Mouse (Mus musculus): ENCODE results near the gene Isca1.
A peak's percentile ranks its signal among the peaks of the same experiment; 100 is the strongest.
"Not testable (repeated sequence)": the region's sequence is repeated elsewhere in the genome, so short reads cannot be mapped to it uniquely, and the experiment has no call there.

The Isca1 gene

DNA sequence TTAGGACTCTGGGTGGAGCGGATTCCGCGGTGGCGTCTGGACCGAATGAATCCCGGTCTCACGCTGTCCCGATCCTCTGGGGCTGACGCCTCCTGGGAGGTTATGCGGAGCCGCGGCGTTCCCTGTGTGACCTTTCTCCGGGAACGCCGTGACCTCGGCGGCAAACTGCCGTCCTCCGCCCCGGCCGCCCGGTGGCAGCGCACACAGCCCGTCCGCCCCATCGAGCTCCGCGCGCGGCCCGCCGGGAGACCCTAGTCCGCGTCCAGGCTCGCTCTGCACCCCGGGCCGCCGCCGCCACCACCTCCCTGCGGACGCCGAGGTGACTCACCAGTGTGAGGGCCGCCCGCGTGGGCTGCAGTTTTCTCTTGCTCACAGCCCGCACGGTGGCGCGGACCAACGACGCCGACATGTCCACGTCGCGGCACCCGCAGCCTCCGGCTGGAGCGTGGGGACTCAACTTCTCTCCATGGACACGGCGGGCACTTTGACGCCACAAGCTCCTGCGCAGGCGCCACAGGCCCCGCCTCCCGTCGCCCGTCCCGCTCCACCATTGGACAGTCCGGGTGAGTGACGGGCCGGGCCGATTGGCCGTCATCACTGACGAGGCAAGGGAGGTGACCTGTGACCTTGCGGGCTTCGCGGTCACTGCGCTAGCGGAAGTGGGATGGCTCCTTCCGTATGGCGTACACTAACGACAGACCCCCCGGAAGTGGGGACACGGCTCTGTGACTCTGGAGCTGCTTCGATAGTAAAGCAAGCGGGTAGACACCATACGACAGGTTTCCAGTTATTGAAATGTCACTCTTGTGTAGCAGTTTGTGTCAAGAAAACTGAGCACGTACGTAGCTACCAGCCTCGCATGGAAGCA lies at the start of gene Isca1:
Gene Isca1 (minus strand): TSS at position 515 of the 868 bp plus-strand sequence.
- DNase-seq (ENCODE audit: low spot score), result peak; percentile 99

DNA sequence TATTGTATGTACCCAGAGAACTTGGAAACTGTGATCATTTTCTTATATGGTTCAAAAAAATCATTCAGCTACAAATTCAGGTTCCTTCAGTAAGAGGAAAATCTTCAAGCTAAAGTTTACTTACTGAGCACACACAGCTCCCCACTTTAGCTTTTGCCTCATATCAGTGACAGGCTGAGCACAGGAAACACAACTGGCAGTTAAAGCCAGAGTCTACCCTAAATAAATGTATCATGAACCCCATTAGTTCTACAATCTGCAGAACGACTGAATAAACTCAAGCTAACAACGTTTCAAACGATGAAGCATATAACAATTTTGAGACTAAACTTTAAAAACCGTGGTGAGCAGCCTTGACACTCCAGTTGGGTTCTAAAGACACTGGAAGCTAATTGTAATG lies 47.7 kb upstream of the Isca1 start:
- DNase-seq (ENCODE audit: low spot score), result no peak

DNA sequence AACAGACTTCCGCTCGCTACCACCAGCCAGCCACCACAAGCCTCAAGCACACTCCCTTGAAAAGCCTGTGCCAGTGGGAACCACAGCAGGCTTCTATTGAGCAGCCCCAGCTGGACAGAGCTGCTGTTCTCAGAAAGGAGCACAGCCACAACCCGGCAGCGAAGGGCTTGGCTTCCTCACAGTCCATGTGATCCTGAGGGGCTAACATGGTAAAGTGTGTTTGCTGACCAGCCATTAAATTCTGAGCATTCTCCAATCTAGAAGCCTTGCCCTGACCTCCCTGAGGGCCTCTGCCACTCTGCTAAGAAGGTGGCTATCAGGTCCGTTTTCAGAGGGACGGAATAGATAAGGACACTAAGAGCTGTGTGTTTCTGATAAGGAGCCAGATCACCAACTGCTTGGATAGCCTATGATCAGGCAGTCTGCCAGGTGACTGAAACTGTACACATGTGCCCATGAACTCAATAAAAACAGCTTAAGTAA lies 44.5 kb upstream of the Isca1 start:
- DNase-seq (ENCODE audit: low spot score), result peak; percentile 61

DNA sequence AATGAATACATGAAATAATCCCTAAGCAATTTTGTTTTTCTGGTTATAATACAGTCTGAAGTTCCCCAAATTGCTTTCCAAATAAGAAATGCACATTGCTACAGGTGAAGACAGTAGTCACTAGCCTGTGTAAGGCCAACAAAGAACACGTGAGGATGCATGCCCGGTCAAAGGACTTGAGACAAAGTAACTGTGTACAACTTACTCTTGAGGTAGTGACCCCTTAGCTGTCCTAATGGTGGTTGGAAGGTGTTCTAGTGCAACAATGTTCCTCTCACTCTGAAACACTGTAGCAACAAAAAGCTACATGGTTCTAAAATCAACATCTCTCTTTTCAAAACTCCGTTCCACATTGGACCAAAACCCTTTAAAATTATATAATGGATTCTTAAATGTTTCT lies 42.0 kb upstream of the Isca1 start:
- DNase-seq (ENCODE audit: low spot score), result no peak

DNA sequence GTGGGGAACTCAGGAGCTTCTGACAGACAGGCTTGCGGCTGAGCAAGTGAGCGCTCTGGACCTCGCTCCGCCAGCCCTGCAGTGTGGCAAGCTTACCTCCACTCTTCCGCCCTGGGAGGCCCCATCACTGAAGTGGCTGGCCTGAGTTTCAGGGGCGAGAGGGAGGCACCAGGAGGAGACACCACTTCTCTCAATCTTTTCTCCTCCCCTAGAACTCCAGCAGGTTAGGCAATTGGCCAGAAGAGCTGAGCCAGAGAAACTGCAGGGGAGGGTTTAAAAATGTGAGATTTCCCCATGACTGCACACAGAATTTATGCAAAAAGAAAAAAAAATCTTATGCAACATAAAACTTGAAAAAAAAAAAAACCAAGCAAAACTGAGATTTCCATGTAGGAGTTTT lies 31.4 kb upstream of the Isca1 start:
- DNase-seq (ENCODE audit: low spot score), result no peak

DNA sequence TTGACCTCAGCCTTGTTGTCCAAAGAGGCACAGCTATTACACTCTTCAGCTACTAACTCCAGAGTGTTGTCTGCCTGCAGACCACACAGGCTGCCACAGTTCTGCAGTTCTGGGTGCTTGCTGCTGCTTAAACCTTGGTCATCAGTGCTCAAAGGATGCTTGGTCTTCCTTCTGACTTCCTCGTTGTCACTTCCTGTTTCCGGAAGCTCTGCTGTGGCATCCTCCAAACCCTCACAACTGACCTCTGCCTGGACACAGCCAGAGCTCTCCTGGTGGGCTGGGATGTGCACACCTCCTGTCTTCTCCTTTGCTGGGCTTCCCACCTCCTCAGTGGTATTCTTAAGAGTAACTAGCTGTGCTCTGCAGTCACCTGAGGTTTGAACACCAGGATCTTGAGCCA lies 30.5 kb upstream of the Isca1 start:
- no peak for DNase-seq (ENCODE audit: low spot score)

DNA sequence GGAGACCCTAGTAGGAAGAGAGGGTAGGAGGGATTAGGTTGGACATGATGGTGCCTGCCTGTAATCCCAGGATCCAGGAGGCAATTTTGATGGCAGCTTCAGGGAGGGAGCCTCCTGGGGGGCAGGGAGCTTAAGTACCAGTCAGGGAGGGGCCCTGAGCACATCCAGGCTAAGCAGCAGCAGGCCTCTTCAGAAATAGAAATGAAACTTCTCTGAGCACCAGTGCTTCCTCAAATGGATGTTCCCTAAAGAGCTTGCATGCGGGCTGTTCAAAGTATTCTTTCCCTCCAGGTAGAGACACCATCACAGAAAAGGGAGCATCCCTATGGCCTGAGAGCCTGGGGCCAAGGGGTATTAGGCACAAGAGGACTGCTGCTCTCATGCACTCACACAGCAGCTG lies 28.7 kb upstream of the Isca1 start:
- no peak for DNase-seq (ENCODE audit: low spot score)

DNA sequence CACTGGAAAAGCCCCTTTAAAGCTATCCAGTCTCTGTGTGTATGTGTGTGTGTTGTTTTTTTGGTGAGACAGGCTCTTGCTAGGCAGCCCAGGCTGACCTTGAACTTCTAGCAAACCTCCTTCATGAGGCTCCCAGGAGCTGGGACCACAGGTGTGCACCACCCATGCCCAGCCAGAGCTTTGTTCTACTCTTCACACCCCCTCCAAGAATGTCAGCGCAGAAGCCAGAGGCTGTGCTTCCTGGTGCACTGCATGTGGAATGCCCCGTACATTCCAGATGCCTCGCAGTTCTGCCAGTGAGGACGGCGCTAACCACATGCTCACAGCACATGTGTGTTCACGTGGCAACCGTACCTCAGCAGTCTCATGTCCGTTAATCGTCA lies 26.8 kb upstream of the Isca1 start:
- peak; percentile 28 for DNase-seq (ENCODE audit: low spot score)

DNA sequence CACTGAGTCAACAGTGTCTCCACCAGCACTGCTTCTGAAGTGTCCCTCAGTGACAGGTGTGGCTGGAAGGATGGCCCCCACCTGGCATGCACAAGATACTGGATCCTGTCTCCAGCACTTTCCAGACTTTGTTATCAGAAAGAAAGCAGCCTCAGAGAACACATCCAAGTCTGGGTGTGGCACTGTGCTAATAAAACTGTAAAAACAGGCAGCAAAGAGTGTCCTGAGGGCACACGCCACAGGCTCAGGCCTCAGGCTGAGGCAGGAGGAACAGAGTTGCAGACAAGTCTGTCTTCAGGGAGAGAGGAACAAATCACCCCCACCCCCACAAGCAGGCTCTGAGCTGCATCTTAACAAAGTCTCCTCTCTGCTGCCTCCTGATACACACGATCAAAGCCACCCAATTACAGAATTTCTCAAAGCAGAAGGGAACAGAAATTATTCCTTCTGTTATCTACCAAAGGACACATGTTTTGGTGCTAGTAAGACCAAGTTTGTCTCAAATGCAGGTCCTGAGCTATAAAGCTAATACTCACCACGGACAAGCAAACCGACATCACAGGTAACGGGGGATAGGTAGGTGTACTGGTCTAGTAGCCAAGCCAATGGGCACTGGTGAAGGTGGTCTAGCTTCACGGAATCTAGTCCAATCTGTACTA lies 26.3 kb upstream of the Isca1 start:
- DNase-seq (ENCODE audit: low spot score), result peak; percentile 58

DNA sequence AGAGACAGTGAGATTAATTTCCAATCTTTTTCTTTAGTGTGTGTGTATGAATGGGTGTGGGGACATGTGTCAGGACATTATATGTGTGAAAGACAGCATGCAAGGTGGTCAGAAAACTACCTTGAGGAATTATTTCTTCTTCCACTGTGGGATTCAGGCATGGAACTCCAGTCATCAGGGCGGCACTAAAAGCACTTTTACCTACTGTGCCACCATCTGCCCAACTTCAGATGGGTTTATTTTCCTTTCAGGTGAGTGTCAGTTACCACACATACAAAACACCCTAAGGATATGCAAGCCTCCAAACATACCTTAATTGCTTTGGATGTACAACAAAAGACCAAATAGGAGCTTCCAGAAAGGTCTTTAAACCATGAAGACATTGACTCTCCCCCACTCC lies 25.2 kb upstream of the Isca1 start:
- DNase-seq (ENCODE audit: low spot score), result no peak

DNA sequence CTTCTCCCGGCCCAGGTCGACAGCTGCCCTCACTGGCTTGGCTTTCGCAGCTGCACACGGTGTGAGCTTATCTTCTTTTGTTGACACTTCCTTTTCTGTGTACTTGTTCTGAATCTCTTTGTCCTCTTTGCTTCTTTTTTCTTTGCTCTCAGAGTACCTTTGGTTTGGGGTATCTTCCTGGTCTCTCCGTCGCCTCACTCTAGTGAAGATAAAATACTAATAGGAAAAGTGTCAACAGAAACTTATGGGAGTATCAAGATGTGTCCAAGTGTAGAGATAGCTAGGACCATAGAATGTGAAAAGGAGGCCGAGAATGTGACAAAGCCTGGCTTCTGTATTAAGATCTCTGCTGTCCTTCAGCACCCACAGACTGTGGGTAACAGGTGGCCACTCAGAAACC lies 12.5 kb upstream of the Isca1 start, which contains the start of gene Gm49354:
Gene Gm49354 (minus strand): TSS at position 101 of the 400 bp plus-strand sequence.
- no peak for DNase-seq (ENCODE audit: low spot score)

DNA sequence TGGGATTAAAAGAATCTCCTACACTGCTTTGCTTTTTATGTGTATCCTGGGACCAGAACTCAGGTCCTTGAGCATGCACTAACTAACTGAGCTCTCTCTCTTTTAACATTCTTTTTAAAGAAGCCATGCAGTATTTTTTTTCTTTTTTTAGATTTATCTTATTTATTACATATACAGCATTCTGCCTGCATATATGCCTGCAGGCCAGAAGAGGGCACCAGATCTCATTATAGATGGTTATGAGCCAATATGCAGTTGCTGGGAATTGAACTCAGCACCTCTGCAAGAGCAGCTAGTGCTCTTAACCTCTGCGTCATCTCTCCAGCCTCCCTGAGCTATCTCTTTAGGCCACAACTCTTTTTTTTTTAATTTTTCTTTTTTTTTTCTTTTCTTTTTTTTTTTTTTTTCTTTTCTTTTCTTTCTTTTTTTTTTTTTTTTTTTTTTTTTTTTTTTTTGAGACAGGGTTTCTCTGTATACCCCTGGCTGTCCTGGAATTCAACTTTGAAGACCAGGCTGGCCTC lies 10.2 kb upstream of the Isca1 start:
- not testable (repeated sequence) for DNase-seq (ENCODE audit: low spot score)

DNA sequence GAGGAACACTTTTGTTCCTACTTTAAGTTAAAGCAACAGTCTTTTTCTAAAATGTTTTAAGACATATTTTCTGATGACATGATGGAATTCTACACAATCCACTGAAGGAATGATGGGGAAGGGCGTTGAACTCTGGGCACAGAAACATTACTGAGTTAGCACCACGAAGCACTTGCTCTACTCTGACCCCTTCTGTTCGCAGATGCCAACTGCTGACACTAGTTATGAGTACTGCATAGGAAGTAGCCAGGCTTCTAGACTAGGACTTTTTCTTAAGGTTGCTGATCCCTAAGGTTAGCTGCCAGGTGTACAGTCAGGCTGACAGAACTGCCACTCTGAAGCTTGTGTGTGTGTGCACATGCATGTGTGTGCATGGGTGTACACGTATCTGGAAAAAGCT lies 9.6 kb upstream of the Isca1 start:
- DNase-seq (ENCODE audit: low spot score), result no peak

DNA sequence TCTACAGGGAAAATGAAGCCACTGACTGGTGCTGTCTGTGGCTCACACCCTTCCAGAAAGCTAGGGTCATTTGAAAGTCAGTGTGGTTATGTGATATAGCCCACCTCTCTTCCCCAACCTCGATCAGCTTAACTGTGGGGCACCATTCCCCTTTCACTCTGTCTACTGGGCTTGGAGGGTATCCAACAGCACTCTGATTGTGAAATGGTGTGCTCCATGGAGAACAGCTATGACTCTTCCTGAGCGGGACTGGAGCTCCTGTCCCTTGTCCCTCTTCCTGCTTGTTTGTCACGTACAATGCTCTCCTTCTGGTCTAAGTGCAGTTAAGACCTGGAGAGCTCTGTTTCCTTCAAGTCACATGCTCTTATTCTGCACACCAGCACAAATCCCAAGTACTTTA lies 5.6 kb upstream of the Isca1 start:
- DNase-seq (ENCODE audit: low spot score), result no peak

DNA sequence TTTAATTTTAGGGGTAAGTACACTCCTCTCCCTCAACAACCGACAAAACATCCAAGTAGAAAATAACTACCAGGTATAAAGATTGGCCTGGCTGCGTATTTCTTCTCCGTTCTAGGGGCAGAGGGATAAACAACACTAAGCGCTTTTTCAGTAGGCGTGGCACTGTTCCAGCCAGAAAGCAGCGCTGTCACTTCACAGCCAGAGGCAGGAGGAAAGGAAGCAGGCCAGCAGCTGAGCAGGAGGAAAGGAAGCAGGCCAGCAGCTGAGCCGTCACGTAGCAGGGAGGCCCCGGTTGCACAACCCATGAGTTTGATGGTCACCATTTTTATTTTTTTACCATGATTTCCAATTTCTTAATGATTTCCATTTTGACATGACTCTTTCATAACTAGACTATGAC lies 1.6 kb upstream of the Isca1 start:
- DNase-seq (ENCODE audit: low spot score), result peak; percentile 58

DNA sequence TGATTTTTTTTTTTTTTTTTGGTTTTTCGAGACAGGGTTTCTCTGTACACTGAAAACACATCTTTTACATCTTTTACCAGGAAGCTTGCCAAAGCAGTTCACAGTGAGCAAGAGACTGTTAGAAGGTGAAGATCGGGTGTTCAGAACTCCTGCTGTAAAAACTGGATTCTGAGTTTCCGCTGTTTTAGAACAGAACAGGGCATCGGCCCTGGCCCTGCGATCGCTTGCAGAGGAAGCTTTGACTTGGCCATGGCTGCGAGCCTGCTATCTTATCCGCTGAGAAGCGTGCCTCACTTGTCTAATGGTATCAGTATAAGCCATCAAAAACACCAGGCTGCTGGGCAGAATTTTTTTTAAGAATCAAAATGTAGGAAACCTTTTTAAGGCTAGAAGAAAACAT lies 1.2 kb upstream of the Isca1 start:
- DNase-seq (ENCODE audit: low spot score), result peak; percentile 35

DNA sequence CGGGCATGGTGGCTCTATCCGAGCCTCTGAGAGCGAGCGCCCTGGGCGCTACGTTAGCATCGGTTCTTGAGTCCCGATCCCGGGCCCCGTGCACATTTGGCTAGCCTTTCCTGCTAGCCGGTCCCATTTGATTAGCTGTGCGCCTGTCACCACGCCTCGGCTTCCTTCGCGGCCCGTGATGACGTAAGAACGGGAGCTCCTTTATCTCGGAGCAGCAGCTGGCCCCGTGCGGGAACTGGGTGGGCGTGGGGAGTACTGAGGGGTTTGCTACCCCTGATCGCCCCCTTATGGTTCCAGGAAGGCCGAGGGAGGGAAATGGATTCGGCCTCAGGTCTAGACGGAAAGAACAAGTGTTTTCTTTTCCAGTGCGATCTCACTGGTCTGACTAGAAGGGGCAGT lies 553 bp upstream of the Isca1 start:
- DNase-seq (ENCODE audit: low spot score), result peak; percentile 87

DNA sequence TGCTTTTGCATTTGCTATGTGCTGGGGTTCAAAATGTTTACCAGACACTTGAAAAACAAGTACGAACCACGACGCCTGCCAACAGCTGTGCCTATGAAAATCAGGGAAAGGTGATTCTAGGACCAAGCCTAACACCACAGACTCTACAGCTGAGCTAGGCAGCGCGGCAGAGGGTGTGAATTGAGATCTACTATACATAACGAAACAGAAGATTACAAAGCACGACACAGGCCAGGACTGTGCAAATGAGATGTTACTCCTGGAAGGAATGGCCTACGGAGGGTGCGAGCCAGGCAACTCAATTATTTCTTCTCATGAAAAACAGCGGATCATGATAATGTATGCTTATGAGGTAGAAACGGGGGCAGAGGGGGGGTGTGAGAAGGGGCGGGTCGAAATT lies 1.1 kb downstream of the Isca1 start:
- DNase-seq (ENCODE audit: low spot score), result peak; percentile 20

DNA sequence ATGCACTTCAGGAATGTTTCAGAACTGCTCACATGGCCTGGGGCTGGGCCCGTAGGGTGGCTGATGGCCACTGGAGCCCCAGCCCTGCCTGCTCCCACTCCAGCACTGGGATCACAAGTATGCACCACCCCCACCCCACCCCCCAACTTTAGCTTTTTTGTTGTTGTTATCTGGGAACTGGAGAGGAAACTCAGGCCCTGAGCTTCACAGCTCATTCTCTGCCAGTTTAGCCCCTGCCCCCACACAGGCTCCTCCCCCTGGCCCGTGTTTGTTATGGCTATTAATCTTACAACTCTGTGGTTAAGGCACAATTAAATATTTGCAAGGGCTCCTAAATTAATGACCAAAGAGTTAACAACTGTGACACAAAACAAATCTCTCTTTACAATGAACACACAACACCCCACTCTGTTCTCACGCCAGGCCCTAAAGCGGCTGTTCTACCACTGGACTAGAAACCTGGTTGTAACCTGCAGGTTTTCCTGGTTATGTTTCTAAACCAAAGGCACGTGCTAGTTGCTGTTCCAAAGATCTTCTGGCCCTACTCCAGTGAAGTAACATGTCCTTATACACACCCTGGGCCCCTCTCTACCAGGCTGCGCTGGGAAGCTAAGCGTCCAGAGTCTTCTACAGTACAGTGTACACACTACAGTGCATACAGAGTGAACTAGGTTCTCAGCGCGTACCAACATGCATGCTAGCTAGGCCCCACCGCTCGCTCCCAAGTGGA lies 2.7 kb downstream of the Isca1 start:
- no peak for DNase-seq (ENCODE audit: low spot score)

DNA sequence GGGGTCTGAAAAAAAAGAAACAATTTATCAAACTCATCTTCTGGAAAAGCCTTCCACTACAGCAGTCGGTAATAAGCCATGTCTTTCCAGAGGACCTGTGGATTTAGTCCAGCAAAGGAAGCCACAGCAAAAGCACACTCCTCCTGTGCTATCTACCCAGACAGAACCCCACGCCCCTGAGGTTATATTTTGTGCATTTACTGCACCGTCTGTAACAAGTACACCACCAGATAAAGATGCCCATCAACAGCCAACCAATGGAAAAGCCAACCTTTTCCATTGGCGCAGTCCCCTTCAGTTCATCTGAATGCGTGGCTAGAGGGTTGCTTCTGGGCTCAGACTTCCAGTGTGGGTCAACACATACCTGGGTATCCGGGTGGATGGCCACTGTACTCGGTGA lies 6.8 kb downstream of the Isca1 start:
- DNase-seq (ENCODE audit: low spot score), result no peak

DNA sequence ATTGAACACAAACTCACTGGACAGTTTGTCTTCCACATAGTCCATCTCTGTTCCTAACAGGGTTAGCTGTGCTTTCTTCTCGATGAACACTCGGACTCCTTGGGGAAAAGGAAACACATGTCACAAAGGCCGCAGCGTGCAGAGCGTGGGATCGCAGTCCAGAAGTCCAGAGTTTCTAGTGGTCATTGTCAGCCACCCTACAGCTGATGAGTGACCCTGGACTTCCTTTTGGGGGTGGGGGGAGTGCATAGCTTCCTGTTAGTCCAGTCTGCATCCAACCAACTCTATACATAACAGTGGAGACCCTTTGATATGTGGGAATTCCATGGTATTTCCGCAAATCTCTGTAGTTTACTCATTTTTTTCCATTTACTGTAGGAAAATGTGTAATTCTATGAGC lies 12.7 kb downstream of the Isca1 start:
- DNase-seq (ENCODE audit: low spot score), result no peak

DNA sequence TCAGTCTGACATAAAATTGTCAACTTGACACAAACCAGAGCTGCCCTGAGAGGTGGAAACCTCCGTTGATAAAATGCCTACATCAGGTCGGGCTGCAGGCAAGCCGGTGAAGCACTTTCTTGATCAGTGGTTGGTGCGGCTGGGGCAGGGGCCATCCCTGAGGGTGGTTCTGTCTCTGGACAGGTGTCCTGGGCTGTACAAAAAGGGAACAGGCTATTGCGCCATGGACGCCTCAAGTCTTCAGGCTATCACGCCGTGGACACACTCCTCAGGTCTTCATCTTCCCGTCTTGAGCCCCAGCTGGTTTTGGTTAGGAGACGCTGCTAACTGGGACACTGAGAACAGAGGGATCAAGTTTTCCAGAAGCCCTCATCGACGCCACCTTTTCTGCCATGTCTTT lies 19.3 kb downstream of the Isca1 start:
- no peak for DNase-seq (ENCODE audit: low spot score)

DNA sequence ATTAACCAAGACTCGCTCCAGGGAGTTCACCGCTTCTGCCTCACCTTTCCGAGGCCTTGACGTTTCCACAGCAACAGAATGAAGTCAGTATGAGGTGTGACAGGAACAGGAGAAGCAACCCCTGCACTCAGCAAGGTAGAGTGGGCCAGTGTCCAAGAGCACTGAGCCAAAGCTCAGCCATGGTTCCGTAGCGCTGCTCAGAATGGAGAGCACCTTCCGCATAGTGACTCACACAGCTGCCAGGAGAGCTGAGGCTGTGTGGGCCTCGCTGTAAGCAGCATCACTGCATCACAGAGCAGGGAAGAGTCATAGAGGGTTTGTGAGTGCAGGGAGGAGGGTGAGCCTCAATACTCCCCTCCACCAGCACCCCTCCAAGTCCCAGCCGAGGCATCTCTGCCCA lies 22.9 kb downstream of the Isca1 start, which contains the start of gene 1700014D04Rik:
Gene 1700014D04Rik (minus strand): TSS at position 42 of the 400 bp plus-strand sequence.
- DNase-seq (ENCODE audit: low spot score), result no peak
